Mouse (Mus musculus) lung, adult 2 months (tissue): ENCODE measurements around the gene Spata25.
"Not testable (repeated sequence)": the region's sequence is repeated elsewhere in the genome, so short reads cannot be mapped to it uniquely, and the experiment has no call there.

Experiments
- CTCF ChIP-seq: fragments of 200-500 bp; IDR thresholded peaks from 2 replicates; pipeline ENCODE4 v1.5.1; 2011; ENCODE audit warnings: mild to moderate bottlenecking, low read length, control low read depth; ENCODE audit not compliant: insufficient read depth
- POLR2A ChIP-seq: fragments of 200-500 bp; IDR thresholded peaks from 2 replicates; pipeline ENCODE4 v1.6.1; 2011; ENCODE audit warnings: low read depth, mild to moderate bottlenecking, control low read depth, low read length, borderline replicate concordance; ENCODE audit errors: extremely low read depth

DNA sequence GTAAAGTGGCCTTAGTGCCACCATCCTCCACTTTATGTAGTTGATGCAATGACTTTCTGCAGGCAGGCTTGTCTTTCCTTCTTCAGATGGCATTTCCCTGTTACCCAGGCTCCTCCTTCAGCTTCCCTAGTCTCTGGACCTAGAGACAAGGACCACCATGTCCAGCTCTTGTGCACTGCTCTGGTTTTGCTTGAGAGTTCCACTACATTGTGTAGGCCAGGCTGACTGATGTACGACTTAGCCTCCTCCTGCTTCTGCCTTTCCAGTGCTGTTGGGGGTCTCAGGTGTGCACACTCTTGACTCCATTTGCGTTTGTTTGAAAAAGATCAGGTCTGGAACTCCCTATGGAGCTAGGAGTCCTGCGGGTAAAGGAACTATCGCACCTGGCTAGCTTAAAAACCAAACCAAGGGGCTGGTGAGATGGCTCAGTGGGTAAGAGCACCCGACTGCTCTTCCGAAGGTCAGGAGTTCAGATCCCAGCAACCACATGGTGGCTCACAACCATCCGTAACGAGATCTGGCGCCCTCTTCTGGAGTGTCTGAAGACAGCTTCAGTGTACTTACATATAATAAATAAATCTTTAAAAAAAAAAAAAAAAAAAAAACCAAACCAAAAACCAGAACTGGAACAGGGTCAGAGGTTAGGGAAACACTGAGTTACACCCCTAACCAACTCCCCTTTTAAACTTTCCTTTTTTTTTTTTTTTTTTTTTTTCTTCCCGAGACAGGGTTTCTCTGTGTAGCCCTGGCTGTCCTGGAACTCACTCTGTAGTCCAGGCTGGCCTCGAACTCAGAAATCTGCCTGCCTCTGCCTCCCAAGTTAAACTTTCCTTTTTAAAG lies 49.3 kb upstream of the Spata25 start:
- not testable (repeated sequence) for TF ChIP-seq POLR2A, CTCF
